Mouse (Mus musculus): ENCODE results near the gene Ank2.

- TF ChIP-seq CTCF (IDR thresholded peaks at IDR 0.05; ENCODE audit: borderline replicate concordance, control insufficient read depth, extremely low read depth, insufficient read depth, low read length, poor library complexity) (no peak), POLR2A (IDR thresholded peaks at IDR 0.05; ENCODE audit: control insufficient read depth, extremely low read depth, insufficient read depth, low read length, poor library complexity) (no peak)
Measured at GRCm38 (mm10) chr3:127038570-127038969, 460.6 kb downstream of the Ank2 start.

Data from thymus, adult 2 months (tissue).